Mouse (Mus musculus) C2C12 (cell line): Measurements from ENCODE around the gene Prl2c5.
"Not testable (repeated sequence)": the region's sequence is repeated elsewhere in the genome, so short reads cannot be mapped to it uniquely, and the experiment has no call there.

Experiments
- CEBPB ChIP-seq: IDR thresholded peaks from one replicate; pipeline ENCODE4 v1.6.1; 2011; ENCODE audit warnings: low read depth, mild to moderate bottlenecking, control low read depth, moderate library complexity
- CTCF ChIP-seq: IDR thresholded peaks from one replicate; pipeline ENCODE4 v1.5.1; 2011; ENCODE audit not compliant: control insufficient read depth, insufficient read depth, insufficient read length
- FOSL1 ChIP-seq: IDR thresholded peaks from one replicate; pipeline ENCODE4 v1.8.0; 2011; ENCODE audit warnings: mild to moderate bottlenecking, low read length; ENCODE audit not compliant: poor library complexity, insufficient read depth, severe bottlenecking
- MAX ChIP-seq: IDR thresholded peaks from one replicate; pipeline ENCODE4 v1.6.1; 2011; ENCODE audit warnings: mild to moderate bottlenecking, control low read depth
- MYOD1 ChIP-seq: IDR thresholded peaks from one replicate; pipeline ENCODE4 v1.6.1; 2011; ENCODE audit warnings: low read depth; ENCODE audit not compliant: control insufficient read depth, insufficient read length
- MYOG ChIP-seq: IDR thresholded peaks from one replicate; pipeline ENCODE4 v1.6.1; 2011; ENCODE audit not compliant: control insufficient read depth, insufficient read length; ENCODE audit errors: extremely low read depth
- USF1 ChIP-seq: IDR thresholded peaks from one replicate; pipeline ENCODE4 v1.6.1; 2011; ENCODE audit warnings: low read depth, mild to moderate bottlenecking, control low read depth, moderate library complexity

- TF ChIP-seq CTCF, MYOD1, FOSL1, MYOG, USF1, MAX, CEBPB: not testable (repeated sequence)
These were observed 37.7 kb downstream of the Prl2c5 start for GRCm38 (mm10) chr13:13220231-13220630.
